Mouse (Mus musculus) spleen, postnatal 4 days (tissue): Measurements from ENCODE around the gene Klhl36.
"Not testable (repeated sequence)": the region's sequence is repeated elsewhere in the genome, so short reads cannot be mapped to it uniquely, and the experiment has no call there.

Source experiments
- DNase-seq, 2 experiments: peaks; one replicate each; pipeline ENCODE4 v3.0.0; 2022; ENCODE audit warnings: low spot score in 2 of 2

Gene Klhl36

DNA sequence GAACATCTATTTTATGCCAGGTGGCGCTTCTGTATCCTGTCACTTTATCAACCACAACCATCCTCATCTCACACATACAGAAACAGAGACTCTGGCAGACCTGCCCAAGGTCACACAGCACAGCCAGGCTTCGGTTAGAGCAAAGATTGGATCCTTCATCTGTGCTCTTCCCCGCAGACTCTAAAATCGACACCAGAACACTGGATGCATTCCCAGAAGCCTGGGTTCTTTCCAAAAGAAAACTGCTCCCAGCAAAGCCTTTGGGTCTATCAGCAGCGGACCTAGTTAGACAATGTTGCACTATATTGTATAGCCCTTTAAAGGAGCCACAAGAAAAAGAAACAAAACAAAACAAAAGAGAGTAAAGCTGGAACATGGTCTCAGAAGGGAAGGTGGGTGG lies 26.8 kb upstream of the Klhl36 start:
- no peak for DNase-seq

DNA sequence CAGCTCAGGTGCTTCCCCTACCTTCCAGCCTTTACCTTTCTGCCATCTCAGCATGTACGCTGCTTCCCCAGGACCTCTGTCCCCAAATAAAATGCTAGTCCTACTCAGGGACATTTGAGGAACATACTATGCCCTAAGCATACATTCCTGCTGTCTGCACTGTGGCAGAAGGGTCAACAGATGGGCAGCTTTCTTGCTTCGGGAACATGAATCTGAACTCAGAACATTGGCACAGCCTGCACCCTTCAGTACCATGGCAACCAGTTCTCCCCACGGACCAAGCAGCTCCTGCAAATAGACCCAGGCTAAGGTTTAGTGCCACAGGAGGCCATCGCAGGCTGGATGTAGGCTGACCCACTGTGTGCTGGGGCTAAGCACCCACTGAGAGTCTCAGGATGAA lies 25.2 kb upstream of the Klhl36 start:
- DNase-seq = no peak

DNA sequence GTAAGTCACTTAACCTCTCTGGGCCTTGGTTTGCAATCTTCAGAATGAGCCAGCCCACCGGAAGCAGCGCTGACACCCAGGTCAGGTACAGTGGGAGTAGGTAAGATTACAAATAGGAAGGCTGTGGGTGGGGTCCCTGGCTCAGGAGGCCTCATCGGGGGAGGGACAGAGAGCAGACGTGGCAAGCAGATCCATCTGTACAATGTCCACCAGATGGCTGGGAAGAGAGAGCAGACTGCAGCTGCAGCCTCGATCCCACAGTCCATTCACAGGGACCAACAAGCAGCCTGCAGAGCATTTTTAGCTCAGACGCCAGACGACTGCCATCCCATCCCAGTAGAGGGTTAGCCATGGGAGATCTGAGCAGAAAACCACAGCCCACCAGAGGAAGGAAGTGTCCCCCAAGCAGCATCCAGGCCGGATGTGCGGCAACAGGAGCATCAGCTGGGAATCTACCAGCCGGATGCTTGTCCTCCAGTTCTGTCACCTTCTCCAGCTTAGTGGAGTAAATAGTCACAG lies 24.5 kb upstream of the Klhl36 start:
- DNase-seq = no peak

DNA sequence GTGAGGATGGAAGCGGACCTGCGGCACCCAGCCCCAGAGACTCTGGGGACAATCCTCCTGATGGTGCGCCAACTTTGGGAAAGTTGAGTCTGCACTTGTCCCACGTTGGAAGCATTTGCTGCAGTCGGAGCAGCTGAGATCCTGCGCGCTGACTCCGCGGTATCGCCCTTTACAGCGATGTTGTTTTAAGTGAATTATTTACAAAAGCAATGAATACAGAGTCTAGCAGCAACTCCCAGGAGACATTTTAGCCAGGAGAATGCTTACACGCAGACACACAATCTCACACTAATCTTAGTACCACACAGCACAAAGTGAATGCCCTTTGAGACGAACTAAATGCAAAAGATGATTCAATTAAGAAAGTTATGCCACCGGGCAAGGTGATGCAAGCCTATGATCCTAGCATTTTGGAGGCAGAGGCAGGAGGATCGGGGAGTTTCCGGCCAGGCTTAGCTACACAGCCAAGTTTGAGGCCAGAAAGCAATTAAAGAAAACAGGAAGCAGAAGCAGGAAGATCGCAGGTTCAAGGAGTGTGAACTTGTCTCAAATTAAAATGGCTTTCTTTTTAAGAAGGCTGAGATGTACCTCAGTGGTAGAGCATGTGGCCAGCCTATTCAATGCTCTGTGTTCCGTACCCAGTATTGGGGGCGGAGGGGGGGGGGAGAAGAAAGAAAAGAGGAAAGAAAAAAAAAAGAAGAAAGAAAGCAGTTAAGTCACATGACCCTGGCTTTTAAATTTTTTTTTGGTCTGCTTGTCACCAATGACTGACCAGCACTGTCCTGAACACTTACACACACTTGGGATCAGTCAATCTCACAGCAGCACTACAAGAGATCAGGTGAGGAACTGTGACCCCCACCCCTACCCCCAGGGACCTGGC lies 23.7 kb upstream of the Klhl36 start:
- peak in 1 of 2 experiments; percentile 60 for DNase-seq

DNA sequence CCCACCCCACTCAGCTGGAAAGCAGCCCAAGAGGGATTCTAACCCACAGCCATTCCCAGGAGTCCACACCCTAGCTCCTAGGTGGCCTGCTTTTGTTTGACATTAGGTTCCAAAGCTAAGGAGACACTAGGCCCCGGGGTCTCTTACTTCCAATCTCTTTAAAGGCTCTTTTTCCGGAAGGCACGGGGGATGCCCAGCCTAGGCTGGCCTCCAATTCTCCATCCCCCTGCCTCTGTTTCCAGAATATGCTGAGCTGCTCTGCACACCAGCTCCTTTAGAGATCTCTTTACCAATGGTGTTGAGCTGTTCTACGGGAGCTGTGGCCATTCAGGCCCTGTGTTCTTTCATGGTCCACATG lies 23.1 kb upstream of the Klhl36 start:
- DNase-seq = peak in 1 of 2 experiments; percentile 55

DNA sequence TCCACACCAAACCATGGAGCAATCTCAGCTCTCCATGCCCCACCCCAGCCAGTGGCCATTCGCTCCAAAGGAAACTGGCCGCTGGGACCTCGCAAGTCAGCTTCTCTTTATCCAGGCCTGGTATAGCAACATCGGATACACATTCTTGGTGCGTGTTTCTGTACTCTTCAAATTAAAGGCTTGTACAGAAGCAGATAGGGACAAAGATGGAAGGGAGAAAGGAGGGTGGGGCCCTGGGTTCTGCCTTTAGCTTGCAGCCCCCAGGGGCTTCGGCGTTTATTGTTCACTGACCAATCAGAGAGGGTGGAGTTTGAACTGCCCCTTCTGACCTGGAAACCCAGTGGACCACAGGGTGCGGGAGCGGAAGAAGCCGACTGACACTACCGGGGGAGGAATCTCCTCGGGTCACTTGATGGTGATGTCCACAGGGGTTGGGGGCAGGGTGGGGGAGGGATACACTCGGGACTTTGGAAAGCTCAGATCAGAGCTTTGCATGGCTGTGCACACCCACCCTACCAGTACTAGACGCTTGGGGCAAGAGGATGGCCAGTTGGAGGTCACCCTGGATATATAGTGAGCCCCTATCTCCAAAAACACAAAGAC lies 22.5 kb upstream of the Klhl36 start:
- DNase-seq = peak in 1 of 2 experiments; percentile 62

DNA sequence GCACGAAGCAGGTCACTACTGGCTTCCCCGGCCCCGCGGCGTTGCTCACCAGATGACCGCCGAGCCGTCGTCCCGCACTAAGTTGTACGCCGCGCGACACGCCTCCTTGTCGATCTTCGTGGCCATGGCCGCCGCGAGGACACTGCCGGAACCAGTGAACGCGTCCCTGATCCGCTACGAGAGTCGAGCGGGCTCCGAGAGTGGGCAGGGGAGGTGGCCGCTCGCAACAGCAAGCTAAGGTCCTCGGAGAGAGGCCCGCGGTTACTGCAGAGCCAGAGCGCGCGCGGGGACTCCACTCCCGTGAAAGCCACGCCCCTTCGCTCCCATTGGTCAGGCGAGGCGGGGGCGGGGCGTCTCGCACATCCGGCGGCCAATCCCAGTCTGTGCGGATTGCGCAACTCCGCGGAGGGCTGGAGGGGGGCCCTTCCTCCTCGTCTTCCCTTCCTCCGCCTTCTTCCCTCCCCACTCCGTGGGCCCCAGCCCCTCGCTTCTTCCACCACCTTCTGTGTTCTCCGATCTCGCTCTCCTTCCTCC lies 21.7 kb upstream of the Klhl36 start, which contains the start of gene Cotl1:
Gene Cotl1 (minus strand): TSS at position 270 of the 534 bp plus-strand sequence.
- DNase-seq = peak; percentile 96 to 99

DNA sequence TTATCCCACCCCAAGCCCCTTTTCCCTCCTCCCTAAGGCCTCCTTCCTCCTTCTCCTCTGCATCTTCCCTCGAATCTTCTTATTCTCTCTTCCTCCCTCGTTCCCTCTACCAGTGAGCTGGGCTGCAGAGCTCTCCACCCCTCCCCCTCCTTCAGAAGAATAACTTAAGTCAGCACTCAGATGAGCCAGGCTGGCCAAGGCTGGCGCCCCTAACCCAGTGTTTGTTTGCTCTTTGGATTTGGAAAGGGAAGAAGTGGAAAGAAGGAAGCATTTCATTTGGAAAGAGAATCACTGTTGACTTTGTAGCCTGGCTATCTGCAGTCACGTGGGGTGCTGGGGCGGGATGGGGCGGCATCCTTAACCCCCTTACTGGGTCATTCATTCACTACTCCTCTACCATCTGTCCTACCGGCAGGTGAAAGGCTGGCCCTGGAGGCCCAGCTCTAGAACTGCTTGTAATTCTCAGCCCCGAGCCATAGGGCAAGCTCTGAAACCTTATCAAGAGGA lies 21.1 kb upstream of the Klhl36 start:
- DNase-seq = peak in 1 of 2 experiments; percentile 61

DNA sequence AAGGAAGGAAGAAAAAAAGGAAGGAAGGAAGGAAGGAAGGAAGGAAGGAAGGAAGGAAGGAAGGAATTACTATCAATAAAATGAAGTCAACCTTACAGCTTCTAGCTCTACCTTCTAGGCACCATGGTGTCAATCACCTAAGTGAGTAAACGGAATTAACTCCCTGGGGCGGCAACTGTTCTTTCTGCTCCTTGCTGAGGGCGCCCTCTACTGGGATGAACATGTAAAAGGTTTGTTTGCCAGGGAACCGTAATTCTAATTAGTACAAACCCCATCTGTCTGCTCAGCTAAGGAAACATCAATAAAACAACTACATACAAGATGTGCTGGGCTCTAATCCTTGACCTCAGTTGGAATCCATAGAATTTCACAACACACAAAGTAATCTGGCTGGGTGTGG lies 18.6 kb upstream of the Klhl36 start:
- DNase-seq = peak; percentile 79 to 90

DNA sequence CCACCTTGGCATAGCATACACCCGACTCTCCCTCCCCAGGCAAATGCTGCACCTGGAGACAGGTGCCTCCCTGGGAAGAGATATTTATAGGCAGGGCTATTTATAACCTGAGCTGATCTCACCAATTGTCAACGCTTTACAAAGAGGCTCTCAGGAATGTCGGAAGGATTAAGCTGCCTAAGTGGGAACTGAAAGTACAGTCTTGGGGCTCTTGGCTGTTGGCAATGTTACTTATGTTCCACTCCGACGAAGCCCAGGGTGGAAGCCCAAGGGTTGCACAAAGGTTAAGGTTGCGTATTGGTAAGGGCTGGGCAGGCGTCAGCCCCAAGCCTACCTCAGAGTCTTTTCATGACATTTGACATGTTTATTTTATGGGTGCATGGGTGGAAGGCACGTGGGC lies 17.5 kb upstream of the Klhl36 start:
- no peak for DNase-seq

DNA sequence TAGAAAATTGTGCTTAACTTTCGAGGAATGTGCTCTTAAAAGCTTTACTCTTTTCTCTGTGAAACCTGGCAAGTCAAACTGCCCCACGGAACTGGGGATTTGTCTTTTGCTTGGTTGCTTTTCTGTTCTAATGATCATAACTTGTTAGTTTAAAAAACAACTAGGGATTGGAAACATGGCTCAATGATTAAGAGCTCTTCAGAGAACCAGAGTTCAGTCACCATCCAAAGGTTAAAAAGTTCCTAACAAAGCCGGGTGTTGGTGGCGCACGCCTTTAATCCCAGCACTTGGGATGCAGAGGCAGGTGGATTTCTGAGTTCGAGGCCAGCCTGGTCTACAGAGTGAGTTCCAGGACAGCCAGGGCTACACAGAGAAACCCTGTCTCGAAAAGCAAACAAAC lies 16.3 kb upstream of the Klhl36 start:
- DNase-seq = not testable (repeated sequence)

DNA sequence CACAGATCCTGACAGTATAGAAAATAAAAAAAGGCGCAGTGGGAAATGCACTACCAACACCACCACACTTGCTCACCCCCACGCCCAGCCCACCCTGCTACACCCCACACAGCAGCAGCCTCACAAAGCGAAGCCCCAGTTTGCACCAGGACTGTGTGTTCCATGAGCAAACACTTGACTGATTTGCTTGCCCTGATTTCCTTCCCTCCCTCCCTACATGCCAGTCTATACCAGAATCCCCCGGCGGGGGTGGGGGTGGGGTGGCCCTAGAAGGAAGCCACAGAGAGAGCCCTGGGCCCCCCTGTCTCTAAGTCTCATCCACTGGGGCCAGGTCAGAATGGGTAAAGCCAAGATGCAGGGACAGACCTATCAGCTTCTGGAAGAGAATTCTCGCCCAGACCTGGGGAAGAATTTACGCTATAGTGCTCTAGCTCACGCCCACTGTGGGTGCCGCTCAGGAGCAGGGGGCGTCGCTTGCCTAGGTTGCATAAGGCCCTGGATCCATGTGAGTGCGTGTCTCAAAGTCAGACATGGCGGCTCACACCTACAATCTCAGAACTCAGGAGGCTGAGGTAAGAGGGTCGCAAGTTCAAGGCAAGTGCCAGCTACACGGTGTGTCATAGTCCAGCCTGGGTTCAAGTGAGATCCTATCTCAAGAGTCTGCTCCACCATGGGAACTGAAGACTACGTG lies 14.7 kb upstream of the Klhl36 start:
- no peak for DNase-seq

DNA sequence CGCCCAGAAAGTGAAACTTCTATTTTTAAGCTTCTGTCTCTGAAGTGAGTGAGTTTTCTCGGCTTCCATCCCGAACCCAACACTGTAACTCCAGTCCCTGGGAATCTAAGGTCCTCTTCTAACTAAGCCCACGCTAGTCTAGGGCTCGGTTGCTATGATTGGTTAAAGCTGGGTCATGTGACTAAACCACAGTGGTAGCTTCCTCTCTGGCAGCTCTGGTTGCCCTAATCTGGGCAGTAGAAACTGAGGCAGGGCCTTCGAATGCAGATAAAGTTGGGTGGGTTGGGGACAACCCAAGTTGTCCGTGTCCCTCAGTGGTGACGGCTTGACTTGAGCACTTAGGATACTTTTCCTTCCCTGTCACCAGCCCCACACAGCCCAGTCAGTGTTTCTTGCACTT lies 8.5 kb upstream of the Klhl36 start:
- no peak for DNase-seq

DNA sequence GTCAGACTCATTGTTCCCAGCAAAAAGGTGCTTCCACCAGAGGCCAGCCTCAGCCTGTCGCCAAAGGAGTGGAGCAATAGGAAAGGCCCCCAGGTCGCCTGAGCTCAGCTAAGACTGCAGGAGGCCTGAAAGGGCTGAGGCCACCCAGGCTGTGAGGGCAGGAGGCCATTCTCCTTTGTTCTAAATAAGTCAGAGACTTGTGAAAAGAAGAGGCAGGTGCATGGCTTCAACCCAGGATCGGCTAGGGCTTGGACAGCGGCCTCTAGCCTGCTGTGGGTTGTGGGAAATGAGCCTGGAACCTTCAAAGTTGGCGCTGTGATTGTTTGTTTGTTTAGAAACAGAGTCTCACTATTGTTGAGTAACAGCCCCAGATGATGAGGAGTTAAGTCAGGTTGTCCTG lies 8.0 kb upstream of the Klhl36 start:
- DNase-seq = no peak

DNA sequence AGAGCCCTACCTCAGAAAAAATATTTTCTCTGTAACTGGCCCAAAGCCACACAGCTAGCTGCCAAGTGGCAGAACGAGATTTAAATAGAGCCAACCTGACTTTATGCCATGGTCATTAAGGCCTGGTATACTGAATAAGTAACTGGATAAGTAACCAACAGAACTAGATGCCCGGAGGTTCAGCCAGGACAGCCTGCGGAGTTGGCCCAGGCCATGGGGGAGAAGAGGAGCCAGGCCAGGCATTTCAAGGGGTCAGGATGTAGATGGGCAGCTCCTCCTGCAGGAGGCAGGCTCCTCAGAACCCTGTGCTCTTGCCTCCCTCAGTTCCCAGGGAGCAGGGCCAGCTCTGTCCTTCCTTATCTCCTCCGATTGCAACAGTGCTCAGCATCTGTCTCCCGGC lies 6.4 kb upstream of the Klhl36 start:
- peak in 1 of 2 experiments; percentile 33 for DNase-seq

DNA sequence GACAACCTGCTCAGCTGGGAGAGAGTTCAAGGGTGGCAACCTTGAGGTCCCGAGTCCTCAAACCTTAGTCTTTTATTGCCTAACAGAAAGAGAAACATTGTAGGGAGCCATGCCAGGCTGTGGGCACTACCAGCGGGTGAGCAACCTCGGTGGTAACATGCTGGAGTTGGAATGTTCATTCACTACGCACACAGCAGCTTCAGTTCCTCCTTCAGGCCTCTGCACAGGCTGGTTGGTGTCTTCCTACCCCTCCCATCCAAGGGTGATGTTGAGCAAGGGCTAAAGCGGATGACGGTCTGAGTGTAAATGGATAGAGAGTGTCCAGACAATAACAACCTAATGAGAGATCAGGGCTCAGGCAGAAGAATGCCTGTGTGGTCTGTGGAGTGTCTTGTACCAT lies 4.3 kb upstream of the Klhl36 start:
- DNase-seq = no peak

DNA sequence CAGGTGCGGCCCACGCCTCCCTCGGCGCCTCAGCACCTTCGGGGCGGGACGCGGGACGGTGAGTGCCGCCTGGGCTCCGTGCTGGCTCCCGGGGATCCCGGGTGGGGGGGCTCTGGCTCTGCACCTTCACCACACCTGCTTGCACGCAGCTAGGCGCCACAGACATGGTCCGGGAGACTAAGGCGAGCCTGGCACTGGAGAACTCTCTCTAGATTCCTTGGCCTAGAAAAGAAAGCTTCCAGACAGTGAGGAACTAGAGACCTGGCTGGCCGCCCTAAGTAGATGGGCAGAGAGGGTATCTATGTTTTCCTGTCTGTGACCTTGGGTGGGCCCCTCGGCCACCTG lies 296 bp downstream of the Klhl36 start:
- DNase-seq = no peak

DNA sequence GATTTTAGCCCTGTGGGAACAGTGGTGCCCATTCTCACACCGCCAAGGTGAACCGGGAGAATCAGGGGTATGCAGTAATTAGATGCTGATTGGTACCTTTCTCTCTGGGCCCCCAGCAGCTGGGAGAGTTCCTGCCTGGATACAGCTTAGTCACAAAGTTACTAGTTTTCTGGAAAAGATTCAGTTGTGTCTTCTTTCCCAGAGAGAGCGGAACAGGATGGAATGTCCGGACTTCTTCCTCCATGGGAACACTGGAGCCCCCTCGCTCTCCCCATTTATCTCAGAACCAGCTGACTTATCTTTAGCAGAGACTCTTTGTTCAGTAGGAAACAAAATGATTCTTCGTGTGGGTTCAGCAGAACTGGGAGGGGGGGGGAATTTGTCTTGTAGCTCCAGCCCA lies 683 bp downstream of the Klhl36 start:
- DNase-seq = no peak

DNA sequence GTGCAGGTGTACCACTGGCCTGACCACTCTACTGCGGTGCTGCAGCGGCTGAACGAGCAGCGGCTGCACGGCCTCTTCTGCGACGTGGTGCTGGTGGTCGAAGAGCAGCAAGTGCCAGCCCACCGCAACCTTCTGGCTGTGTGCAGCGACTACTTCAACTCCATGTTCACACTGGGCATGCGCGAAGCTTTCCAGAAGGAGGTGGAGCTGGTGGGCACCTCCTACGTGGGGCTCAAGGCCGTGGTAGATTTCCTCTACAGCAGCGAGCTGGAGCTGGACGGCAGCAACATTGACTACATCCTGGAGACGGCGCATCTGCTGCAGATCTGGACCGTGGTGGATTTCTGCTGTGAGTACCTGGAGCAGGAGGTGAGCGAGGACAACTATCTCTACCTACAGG lies 7.5 kb downstream of the Klhl36 start:
- DNase-seq = no peak

DNA sequence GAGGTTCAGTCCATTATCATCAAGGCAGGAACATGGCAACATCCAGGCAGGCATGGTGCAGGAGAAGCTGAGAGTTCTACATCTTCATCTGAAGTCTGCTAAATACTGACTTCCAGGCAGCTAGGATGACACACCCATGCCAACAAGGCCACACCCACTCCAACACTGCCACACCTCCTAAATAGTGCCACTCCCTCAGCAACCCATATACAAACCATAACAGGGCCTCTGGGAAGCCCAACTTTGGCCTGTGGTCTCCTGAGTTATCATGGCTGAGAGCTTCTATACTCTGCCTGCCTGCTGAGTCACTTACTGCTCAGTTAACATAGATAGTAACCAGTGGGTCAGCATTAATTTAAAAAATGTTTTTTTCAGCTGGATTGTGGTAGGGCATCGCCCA lies 11.1 kb downstream of the Klhl36 start:
- DNase-seq = no peak

DNA sequence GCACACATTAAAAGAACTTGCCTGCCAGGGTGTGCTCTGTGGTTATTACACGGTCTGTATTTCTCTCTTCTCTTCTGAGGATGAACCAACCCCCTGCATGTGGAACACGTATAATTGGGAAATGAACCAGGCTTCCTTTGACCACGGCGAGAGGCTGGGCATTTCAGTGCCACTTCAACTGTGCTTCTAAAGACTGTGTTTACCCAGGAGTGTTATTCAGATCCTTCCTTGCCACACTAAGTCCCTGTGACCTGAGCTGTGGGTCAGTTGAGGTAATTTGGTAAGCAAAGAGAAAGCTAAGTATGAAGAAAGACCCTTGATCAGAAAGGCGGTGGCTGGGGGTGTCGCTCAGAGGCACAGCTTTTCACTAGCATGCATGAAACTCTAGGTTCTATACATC lies 19.2 kb downstream of the Klhl36 start:
- DNase-seq = no peak

DNA sequence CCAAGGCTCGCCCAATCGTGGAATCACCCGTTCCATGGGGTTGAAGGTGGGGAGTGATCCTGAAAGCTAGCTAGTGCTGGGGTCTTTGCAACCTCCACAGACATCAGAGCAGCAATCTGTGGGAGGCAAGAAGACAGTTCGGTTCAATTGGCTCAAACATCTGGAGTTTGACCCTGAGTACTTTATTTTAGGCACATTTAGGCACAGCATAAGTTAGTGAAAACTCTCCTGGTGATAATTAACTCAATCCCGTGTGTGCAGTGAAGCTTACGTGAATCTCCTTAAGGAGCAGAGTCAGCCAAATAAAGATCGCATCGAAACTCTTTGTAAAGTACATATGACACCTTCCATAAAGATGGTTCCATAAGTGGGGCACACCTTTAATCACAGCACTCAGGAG lies 19.9 kb downstream of the Klhl36 start:
- DNase-seq = no peak
